Mouse (Mus musculus): ENCODE measurements around the gene Immp2l.

GRCm38 (mm10) chr12:41486331-41486730, 462.4 kb downstream of the Immp2l start, which contains the start of gene Lrrn3:
- no peak for TF ChIP-seq CHD2 (IDR thresholded peaks at IDR 0.05; ENCODE audit: low read depth, low read length)
- no peak for TF ChIP-seq HCFC1 (IDR thresholded peaks at IDR 0.05; ENCODE audit: borderline replicate concordance, insufficient read depth, low read length)
- TF ChIP-seq ZC3H11A (IDR thresholded peaks at IDR 0.05; ENCODE audit: borderline replicate concordance, low read depth, low read length): no peak

All from ES-E14 (cell line).